Mouse (Mus musculus) lung, postnatal 0 days (tissue): ENCODE results near the gene Gp1ba.

ENCODE experiments used
- CTCF ChIP-seq: IDR thresholded peaks from 2 replicates; pipeline ENCODE4 v1.5.1; 2016; ENCODE audit warnings: antibody characterized with exemption, mild to moderate bottlenecking
- EP300 ChIP-seq: IDR thresholded peaks from 2 replicates; pipeline ENCODE4 v1.6.1; 2016; ENCODE audit warnings: antibody characterized with exemption, mild to moderate bottlenecking, control low read depth

DNA sequence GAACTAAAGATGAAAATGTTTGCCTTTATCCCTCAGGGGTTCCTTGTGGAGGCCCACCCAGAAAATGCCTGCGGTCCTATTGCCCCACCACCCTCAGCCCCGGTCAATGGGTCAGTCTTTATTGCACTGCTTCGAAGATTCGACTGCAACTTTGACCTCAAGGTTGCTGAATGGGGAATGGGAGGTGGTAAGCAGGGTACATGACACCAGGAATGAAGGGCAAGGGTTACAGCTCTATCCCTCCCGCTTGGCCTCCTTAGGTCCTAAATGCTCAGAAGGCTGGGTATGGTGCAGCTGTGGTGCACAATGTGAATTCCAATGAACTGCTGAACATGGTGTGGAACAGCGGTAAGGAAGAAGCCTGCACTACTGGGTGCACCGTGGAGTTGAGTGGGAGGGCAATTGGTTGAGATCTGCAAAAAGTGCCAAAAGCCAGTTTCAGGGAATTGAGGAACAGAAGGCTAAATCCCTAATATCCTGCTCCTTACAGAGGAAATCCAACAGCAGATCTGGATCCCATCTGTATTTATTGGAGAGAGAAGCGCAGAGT, 10.3 kb downstream of the Gp1ba start:
- no peak for TF ChIP-seq CTCF
- TF ChIP-seq EP300, result no peak
